ENCODE assay signal across 23 mouse cellular contexts in the genomic region with DNA sequence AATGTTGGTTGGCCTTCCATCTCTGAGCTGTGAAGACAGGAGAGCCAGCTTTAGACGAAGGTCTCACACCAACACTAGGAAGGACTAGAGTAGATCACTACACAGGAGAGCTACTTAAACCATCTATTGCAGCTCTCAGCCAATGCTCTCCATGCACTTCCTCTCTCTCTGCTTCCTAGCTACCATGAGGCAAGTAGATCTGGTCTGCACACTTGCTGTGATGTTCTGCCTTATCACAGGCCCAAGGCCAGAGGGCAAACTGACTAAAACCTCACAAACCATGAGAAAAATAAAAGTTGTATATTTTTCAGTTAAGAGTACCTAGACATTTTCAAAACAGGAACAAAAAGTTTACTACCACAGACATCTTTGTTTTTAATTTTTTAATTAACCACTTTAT. TPM values are rescaled to one million over a fixed set of nuclear protein-coding genes. Genes with fewer than 3 reads are reported as not detected.
DNase-seq lines count a peak whose midpoint lies in the region; ATAC-seq and TF ChIP-seq lines count a peak whose summit lies in the region.
"Not testable (repeated sequence)": the region's sequence is repeated elsewhere in the genome, so short reads cannot be mapped to it uniquely, and the experiment has no call there.
"Had no signal": no experiment of that assay in that cellular context is flagged by ENCODE, and none has a peak within 500 bp of the region (broad histone marks: within the 10 kb centered on the region; RNA-seq: fewer than 3 reads in every experiment).

No protein-coding gene starts in this region.

- TF ChIP-seq POLR2A in MEL (IDR thresholded peaks at IDR 0.05; ENCODE audit: control insufficient read depth in 1 of 2, insufficient read depth in 1 of 2, low read depth in 1 of 2, low read length in 2 of 2, poor library complexity in 1 of 2), result not testable (repeated sequence)

- DNase-seq in MEL (ENCODE audit: low read depth, low spot score) (peak; percentile 65), MEL-GATA-1-ER (ENCODE audit: extremely low read depth, low read depth) (peak; percentile 23)

- H3K4me1 ChIP-seq in MEL (ENCODE audit: control insufficient read depth in 1 of 2, insufficient read depth in 2 of 2, low read length in 2 of 2), result peaks cover 12 to 18% of the 10 kb centered on the region in 2 experiments

- not testable (repeated sequence) for TF ChIP-seq CTCF in MEL (IDR thresholded peaks at IDR 0.05 in 2 of 3, conservative IDR thresholded peaks at IDR 0.05 in 1 of 3; ENCODE audit: control insufficient read depth in 1 of 3, insufficient read depth in 1 of 3, low read depth in 2 of 3, low read length in 3 of 3, poor library complexity in 1 of 3, severe bottlenecking in 1 of 3)

- H3K27me3 ChIP-seq in MEL (ENCODE audit: control insufficient read depth in 1 of 2, insufficient read depth in 2 of 2, low read length in 2 of 2), result not testable (repeated sequence)

- not testable (repeated sequence) for TF ChIP-seq RAD21 in MEL (IDR thresholded peaks at IDR 0.05; ENCODE audit: low read depth, low read length)

- H3K9ac ChIP-seq in MEL (ENCODE audit: control insufficient read depth, low read depth, low read length, poor library complexity, severe bottlenecking), result not testable (repeated sequence)

- peak in 1 of 2 experiments; percentile 35; a peak in 1 of 4 replicates for TF ChIP-seq EP300 in MEL (IDR thresholded peaks at IDR 0.05; ENCODE audit: low read depth in 1 of 2, low read length in 2 of 2)

- H3K36me3 ChIP-seq in MEL (ENCODE audit: control insufficient read depth in 1 of 2, insufficient read depth in 2 of 2, low read length in 2 of 2), result peaks cover 0 to 13% of the 10 kb centered on the region in 2 experiments; a peak in 3 of 4 replicates

- not testable (repeated sequence) for H3K79me2 ChIP-seq in MEL (ENCODE audit: control insufficient read depth, insufficient read depth, low read length, poor library complexity)

- not testable (repeated sequence) for H3K9me3 ChIP-seq in MEL (replicated peaks; ENCODE audit: insufficient read depth, low read length)

- ATAC-seq in common myeloid progenitor, adult 5-6 weeks (replicated peaks; ENCODE audit: low read depth, poor library complexity, severe bottlenecking), result peak; percentile 72
- peak; percentile 47; the same call in 1 of the 2 replicates for ATAC-seq in megakaryocyte, adult 5-6 weeks (ENCODE audit: poor library complexity, severe bottlenecking)
- peak; percentile 70 for ATAC-seq in megakaryocyte progenitor cell, adult 5-6 weeks (replicated peaks; ENCODE audit: poor library complexity)
- ATAC-seq in megakaryocyte-erythroid progenitor cell, adult 5-6 weeks (replicated peaks; ENCODE audit: low FRiP score, low TSS enrichment, poor library complexity, severe bottlenecking), result 0 out of 2 replicates have a peak, but pooled peaks have one; percentile 34

- peak overlapping the region; percentile 39; the same call in 1 of the 2 replicates for H3K27ac ChIP-seq in MEL (ENCODE audit: control insufficient read depth, low read depth, low read length)

- H3K4me3 ChIP-seq in MEL (ENCODE audit: control insufficient read depth in 1 of 2, insufficient read depth in 1 of 2, low read depth in 2 of 2, low read length in 2 of 2), result not testable (repeated sequence)

TF ChIP-seq in MEL, 35 proteins besides CTCF, POLR2A, EP300 and RAD21:
- TF ChIP-seq ETS1 (IDR thresholded peaks at IDR 0.05; ENCODE audit: low read depth, low read length), result peak; percentile 10; the same call in 1 of the 2 replicates
TF ChIP-seq in MEL: peak in this region for 1; not testable (repeated sequence) for 34.

RNA-seq across cellular contexts. Expression of a gene that starts 10.0 kb away (rescaled TPM):
- total RNA-seq in MEL (2012; rRNA removed), result 2.0 and 2.6 TPM in 2 replicates
- polyA plus RNA-seq in MEL (2012; ENCODE audit: insufficient read depth in 1 of 2, insufficient read length in 2 of 2, low read depth in 1 of 2, low replicate concordance in 2 of 2, missing spikeins in 1 of 2), result under 1 TPM in 1 of 2 experiments, not detected in 1; 0.42 TPM
- 1.7 and 5.8 TPM in 2 replicates for total RNA-seq in common myeloid progenitor, adult 5-6 weeks (2017)
- total RNA-seq in megakaryocyte, adult 5-6 weeks (2015), result 93.0 and 93.6 TPM in 2 replicates
- total RNA-seq in megakaryocyte, adult 5-6 weeks (2017), result 38.5 and 59.0 TPM in 2 replicates
- total RNA-seq in megakaryocyte progenitor cell, adult 5-6 weeks (2015), result 7.9 and 8.0 TPM in 2 replicates
- total RNA-seq in megakaryocyte progenitor cell, adult 5-6 weeks (2017), result 0.74 and 3.7 TPM in 2 replicates
- total RNA-seq in megakaryocyte-erythroid progenitor cell, adult 5-6 weeks (2014; fragmentation: Nextera tagmentation), result not detected in 2 replicates
- 2.8 TPM in 1 of 2 replicates, not detected in the other for total RNA-seq in megakaryocyte-erythroid progenitor cell, adult 5-6 weeks (2017)
- total RNA-seq: adrenal gland, adult 2 months; adrenal gland, postnatal 10 days; adrenal gland, postnatal 14 days; adrenal gland, postnatal 25 days; CH12.LX; ES-E14; G1E had no signal
- polyA plus RNA-seq: activated CD4-positive, CD25-positive, alpha-beta regulatory T cell, adult 4 months; adrenal gland, adult 2 months; brain, embryonic 14.5 days; C2C12; CD4-positive, CD25-positive, alpha-beta regulatory T cell, adult 4 months; cerebellum, adult 2 months; G1E; Patski had no signal

RNA-seq across cellular contexts. Expression of a gene that starts 24.8 kb away (rescaled TPM):
- not detected in 2 replicates for total RNA-seq in MEL (2012; rRNA removed)
- not detected for polyA plus RNA-seq in MEL (2012; ENCODE audit: insufficient read depth in 1 of 2, insufficient read length in 2 of 2, low read depth in 1 of 2, low replicate concordance in 2 of 2, missing spikeins in 1 of 2)
- not detected in 2 replicates for total RNA-seq in common myeloid progenitor, adult 5-6 weeks (2017)
- not detected in 2 replicates for total RNA-seq in megakaryocyte, adult 5-6 weeks (2015)
- total RNA-seq in megakaryocyte, adult 5-6 weeks (2017), result not detected in 2 replicates
- not detected in 2 replicates for total RNA-seq in megakaryocyte progenitor cell, adult 5-6 weeks (2015)
- not detected in 2 replicates for total RNA-seq in megakaryocyte progenitor cell, adult 5-6 weeks (2017)
- total RNA-seq in megakaryocyte-erythroid progenitor cell, adult 5-6 weeks (2014; fragmentation: Nextera tagmentation), result not detected in 2 replicates
- total RNA-seq in megakaryocyte-erythroid progenitor cell, adult 5-6 weeks (2017), result not detected in 2 replicates
- total RNA-seq: adrenal gland, adult 18-20 months; adrenal gland, adult 2 months; adrenal gland, adult 8-10 months; adrenal gland, postnatal 10 days; adrenal gland, postnatal 14 days; adrenal gland, postnatal 25 days; adrenal gland, postnatal 36 days; adrenal gland, postnatal 4 days; CH12.LX; ES-E14 had no signal
- polyA plus RNA-seq: activated CD4-positive, CD25-positive, alpha-beta regulatory T cell, adult 4 months; adrenal gland, adult 2 months; brain, embryonic 14.5 days; C2C12; CD4-positive, CD25-positive, alpha-beta regulatory T cell, adult 4 months; cerebellum, adult 2 months; G1E; Patski had no signal

RNA-seq across cellular contexts. Expression of a gene that starts 28.8 kb away (rescaled TPM):
- total RNA-seq in MEL (2012; rRNA removed), result not detected in 2 replicates
- not detected for polyA plus RNA-seq in MEL (2012; ENCODE audit: insufficient read depth in 1 of 2, insufficient read length in 2 of 2, low read depth in 1 of 2, low replicate concordance in 2 of 2, missing spikeins in 1 of 2)
- not detected in 2 replicates for total RNA-seq in common myeloid progenitor, adult 5-6 weeks (2017)
- total RNA-seq in megakaryocyte, adult 5-6 weeks (2015), result not detected in 2 replicates
- total RNA-seq in megakaryocyte, adult 5-6 weeks (2017), result not detected in 2 replicates
- not detected in 2 replicates for total RNA-seq in megakaryocyte progenitor cell, adult 5-6 weeks (2015)
- total RNA-seq in megakaryocyte progenitor cell, adult 5-6 weeks (2017), result not detected in 2 replicates
- total RNA-seq in megakaryocyte-erythroid progenitor cell, adult 5-6 weeks (2014; fragmentation: Nextera tagmentation), result not detected in 2 replicates
- not detected in 2 replicates for total RNA-seq in megakaryocyte-erythroid progenitor cell, adult 5-6 weeks (2017)
- total RNA-seq: adrenal gland, adult 18-20 months; adrenal gland, adult 2 months; adrenal gland, adult 8-10 months; adrenal gland, postnatal 10 days; adrenal gland, postnatal 14 days; adrenal gland, postnatal 25 days; adrenal gland, postnatal 36 days; adrenal gland, postnatal 4 days; CH12.LX; ES-E14 had no signal
- polyA plus RNA-seq: activated CD4-positive, CD25-positive, alpha-beta regulatory T cell, adult 4 months; adrenal gland, adult 2 months; brain, embryonic 14.5 days; C2C12; CD4-positive, CD25-positive, alpha-beta regulatory T cell, adult 4 months; cerebellum, adult 2 months; G1E; Patski had no signal

RNA-seq across cellular contexts. Expression of a gene that starts 39.4 kb away (rescaled TPM):
- total RNA-seq in MEL (2012; rRNA removed), result not detected in 2 replicates
- not detected for polyA plus RNA-seq in MEL (2012; ENCODE audit: insufficient read depth in 1 of 2, insufficient read length in 2 of 2, low read depth in 1 of 2, low replicate concordance in 2 of 2, missing spikeins in 1 of 2)
- not detected in 2 replicates for total RNA-seq in common myeloid progenitor, adult 5-6 weeks (2017)
- not detected in 2 replicates for total RNA-seq in megakaryocyte, adult 5-6 weeks (2015)
- total RNA-seq in megakaryocyte, adult 5-6 weeks (2017), result not detected in 2 replicates
- not detected in 2 replicates for total RNA-seq in megakaryocyte progenitor cell, adult 5-6 weeks (2015)
- total RNA-seq in megakaryocyte progenitor cell, adult 5-6 weeks (2017), result not detected in 2 replicates
- not detected in 2 replicates for total RNA-seq in megakaryocyte-erythroid progenitor cell, adult 5-6 weeks (2014; fragmentation: Nextera tagmentation)
- not detected in 2 replicates for total RNA-seq in megakaryocyte-erythroid progenitor cell, adult 5-6 weeks (2017)
- total RNA-seq: adrenal gland, adult 18-20 months; adrenal gland, adult 2 months; adrenal gland, adult 8-10 months; adrenal gland, postnatal 10 days; adrenal gland, postnatal 14 days; adrenal gland, postnatal 25 days; adrenal gland, postnatal 36 days; adrenal gland, postnatal 4 days; CH12.LX; ES-E14 had no signal
- polyA plus RNA-seq: activated CD4-positive, CD25-positive, alpha-beta regulatory T cell, adult 4 months; adrenal gland, adult 2 months; brain, embryonic 14.5 days; C2C12; CD4-positive, CD25-positive, alpha-beta regulatory T cell, adult 4 months; cerebellum, adult 2 months; G1E; Patski had no signal

RNA-seq across cellular contexts. Expression of a gene that starts 40.6 kb away (rescaled TPM):
- not detected in 2 replicates for total RNA-seq in MEL (2012; rRNA removed)
- polyA plus RNA-seq in MEL (2012; ENCODE audit: insufficient read depth in 1 of 2, insufficient read length in 2 of 2, low read depth in 1 of 2, low replicate concordance in 2 of 2, missing spikeins in 1 of 2), result not detected
- total RNA-seq in common myeloid progenitor, adult 5-6 weeks (2017), result not detected in 2 replicates
- not detected in 2 replicates for total RNA-seq in megakaryocyte, adult 5-6 weeks (2015)
- not detected in 2 replicates for total RNA-seq in megakaryocyte, adult 5-6 weeks (2017)
- not detected in 2 replicates for total RNA-seq in megakaryocyte progenitor cell, adult 5-6 weeks (2015)
- total RNA-seq in megakaryocyte progenitor cell, adult 5-6 weeks (2017), result not detected in 2 replicates
- not detected in 2 replicates for total RNA-seq in megakaryocyte-erythroid progenitor cell, adult 5-6 weeks (2014; fragmentation: Nextera tagmentation)
- total RNA-seq in megakaryocyte-erythroid progenitor cell, adult 5-6 weeks (2017), result not detected in 2 replicates
- total RNA-seq: adrenal gland, adult 18-20 months; adrenal gland, adult 2 months; adrenal gland, adult 8-10 months; adrenal gland, postnatal 10 days; adrenal gland, postnatal 14 days; adrenal gland, postnatal 25 days; adrenal gland, postnatal 36 days; adrenal gland, postnatal 4 days; CH12.LX; ES-E14; G1E had no signal
- polyA plus RNA-seq: activated CD4-positive, CD25-positive, alpha-beta regulatory T cell, adult 4 months; adrenal gland, adult 2 months; brain, embryonic 14.5 days; C2C12; CD4-positive, CD25-positive, alpha-beta regulatory T cell, adult 4 months; cerebellum, adult 2 months; G1E; Patski had no signal
